Mouse (Mus musculus) adrenal gland (tissue): ENCODE measurements around the gene Zbtb38.

ENCODE experiments used
- intact Hi-C: fragments of 180-260 bp; cut with DNase I; formaldehyde crosslinking; loops from one replicate; pipeline ENCODE4 v1.15.1; 2025

Zbtb38 gene

DNA sequence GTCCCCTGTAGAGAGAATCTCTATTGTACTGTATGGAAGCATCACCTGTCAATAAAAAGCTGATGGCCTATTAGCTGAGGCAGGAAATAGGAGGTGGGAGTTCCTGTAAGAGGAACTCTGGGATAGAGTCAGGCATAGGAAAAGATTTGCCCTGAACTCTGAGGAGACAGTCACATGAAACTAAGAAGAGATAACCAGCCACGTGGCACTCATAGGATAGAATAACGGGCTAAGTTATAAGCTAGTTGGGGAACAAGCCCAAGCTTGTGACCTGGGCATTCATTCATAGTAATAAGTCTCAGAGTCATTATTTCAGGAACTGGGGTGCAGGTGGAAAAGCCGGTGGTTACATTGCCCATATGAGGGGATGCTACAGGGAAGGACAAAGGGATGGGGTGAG, 10.4 kb upstream of the Zbtb38 start:
- intact Hi-C loops: loop anchor here (5.0 kb wide), 1 partner anchor 54 kb away; no protein-coding TSS in a partner anchor

- intact Hi-C loops: loop anchor here (2.0 kb wide), 1 partner anchor 84 kb away; no protein-coding TSS in a partner anchor
Observed at GRCm38 (mm10) chr9:96758749-96759597, 6.3 kb upstream of the Zbtb38 start.

DNA sequence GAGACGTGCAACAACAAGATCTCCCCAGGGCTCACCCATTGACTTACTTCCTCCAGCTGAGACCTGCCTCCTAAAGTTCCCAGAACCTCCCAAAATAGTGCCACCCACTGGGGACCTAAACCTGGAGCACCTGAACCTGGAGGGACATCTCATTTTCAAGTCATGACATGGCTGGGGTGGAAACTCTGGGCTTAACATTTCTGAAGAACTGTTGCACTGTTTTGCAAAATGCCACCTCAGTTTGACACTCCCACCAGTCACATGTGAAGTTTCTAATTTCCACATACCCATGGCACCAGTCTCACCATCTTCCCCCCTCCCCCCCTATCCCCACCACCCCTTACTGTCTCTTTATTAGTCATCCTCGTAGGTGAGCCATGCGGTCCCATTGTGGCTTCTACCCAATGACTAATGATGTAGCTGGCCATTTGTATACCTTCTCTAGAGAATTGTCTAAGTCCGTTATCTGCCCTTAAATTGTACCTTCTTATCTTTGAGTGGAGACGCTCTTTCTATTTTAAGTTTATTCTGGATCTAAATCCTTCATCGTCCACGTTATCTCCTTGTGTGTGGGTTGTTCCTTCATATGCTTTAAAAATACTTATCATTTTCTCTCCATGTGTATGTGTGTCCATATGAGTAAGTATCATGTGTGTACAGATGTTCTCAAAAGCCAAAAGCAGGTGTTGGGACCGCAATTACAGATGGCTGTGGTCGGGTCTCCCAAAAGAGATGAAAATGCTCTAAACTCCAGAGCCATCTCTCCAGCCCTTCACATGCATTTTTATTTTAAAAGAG, 4.2 kb upstream of the Zbtb38 start:
- intact Hi-C loops: no loop called here

- intact Hi-C loops: no loop called here
Observed at GRCm38 (mm10) chr9:96755761-96756160, 3.1 kb upstream of the Zbtb38 start.

- intact Hi-C loops: loop anchor here (5.0 kb wide), 1 partner anchor 37 kb away; no protein-coding TSS in a partner anchor
Observed at GRCm38 (mm10) chr9:96754625-96754969, 2.0 kb upstream of the Zbtb38 start.

GRCm38 (mm10) chr9:96753921-96754624, 1.4 kb upstream of the Zbtb38 start:
- intact Hi-C loops: loop anchor here (5.0 kb wide), 1 partner anchor 37 kb away; no protein-coding TSS in a partner anchor

DNA sequence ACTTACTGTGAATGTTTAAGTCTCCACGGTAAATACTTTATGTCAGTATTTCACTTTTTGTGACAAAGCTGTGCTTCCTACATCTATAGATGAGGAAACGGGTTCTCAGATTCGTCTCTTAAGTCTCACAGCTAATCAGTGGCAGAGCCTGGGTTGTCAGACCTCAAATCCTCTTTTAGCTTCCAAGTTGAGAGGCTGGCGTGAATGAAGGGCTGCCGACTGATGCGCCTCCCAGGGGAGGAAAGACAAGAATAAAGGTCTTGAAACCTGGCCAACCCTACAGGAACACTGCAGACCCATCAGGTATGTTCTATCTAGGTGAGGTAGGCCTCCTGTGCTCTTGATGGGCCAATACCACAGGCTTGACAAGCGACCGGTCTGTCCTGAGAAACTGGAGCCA, 761 bp upstream of the Zbtb38 start:
- intact Hi-C loops: loop anchor here (5.0 kb wide), 1 partner anchor 36 kb away; no protein-coding TSS in a partner anchor

DNA sequence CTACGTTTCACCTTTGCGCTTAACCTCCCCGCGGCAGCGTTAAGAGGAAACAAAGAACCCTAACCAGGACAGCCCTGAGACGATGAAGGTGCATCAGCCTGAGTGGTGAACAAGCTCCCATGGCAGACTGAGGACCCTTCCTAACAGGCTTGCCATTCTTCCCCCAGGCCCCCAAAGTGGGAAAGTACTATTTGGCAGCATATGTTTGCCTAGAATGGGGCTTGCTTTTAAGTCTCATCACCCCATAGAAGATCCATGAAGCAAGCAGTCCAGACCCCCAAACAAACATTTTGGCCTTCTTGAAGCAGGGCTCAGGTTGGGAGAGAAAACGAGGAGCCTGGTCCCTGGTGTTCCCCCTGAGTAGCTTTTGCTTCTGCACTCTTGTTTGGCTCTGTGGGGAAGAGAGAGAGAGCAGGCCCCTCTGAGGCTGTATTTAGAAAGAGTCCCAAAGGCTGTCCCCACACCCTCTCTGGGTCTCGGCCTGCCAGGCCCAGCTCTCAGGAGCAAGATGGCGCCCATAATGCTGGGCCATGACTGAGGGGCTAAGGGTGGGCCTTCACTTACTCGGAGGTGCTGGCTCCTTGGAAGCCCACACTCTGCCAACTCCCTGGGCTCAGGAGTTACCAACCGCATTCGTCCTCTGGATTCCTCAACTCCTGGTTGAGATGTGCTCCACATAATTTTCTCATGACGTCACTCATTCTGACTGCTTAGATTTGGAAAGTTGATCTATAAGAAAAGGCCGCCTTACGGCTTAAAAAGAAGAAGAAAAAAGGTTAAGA, 619 bp downstream of the Zbtb38 start:
- intact Hi-C loops: loop anchor here (5.0 kb wide), 1 partner anchor 35 kb away; no protein-coding TSS in a partner anchor

DNA sequence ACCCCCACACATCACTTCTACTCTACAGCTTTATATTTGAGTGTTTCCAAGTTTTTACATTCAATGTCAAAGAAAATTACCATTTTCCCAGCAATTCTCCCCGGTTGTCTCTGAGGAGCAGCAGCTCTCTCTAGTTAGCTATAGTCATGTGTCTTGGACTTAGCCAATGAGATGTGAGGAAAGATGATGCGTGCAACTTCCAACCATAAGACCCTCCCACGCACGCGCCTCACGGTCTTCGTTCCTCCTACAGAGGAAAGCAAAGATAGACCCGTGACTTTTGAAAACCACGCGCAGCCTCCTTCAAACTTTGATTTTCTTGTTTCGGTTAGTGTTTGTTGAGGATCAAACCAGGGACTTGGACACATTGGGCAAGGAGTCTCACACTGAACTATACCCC, 2.0 kb downstream of the Zbtb38 start:
- intact Hi-C loops: loop anchor here (5.0 kb wide), 1 partner anchor 33 kb away; no protein-coding TSS in a partner anchor

- intact Hi-C loops: no loop called here
Observed at GRCm38 (mm10) chr9:96746527-96746926, 6.1 kb downstream of the Zbtb38 start.

- intact Hi-C loops: no loop called here
Observed at GRCm38 (mm10) chr9:96744909-96745308, 7.7 kb downstream of the Zbtb38 start.

GRCm38 (mm10) chr9:96741365-96742085, 11.1 kb downstream of the Zbtb38 start:
- intact Hi-C loops: no loop called here

DNA sequence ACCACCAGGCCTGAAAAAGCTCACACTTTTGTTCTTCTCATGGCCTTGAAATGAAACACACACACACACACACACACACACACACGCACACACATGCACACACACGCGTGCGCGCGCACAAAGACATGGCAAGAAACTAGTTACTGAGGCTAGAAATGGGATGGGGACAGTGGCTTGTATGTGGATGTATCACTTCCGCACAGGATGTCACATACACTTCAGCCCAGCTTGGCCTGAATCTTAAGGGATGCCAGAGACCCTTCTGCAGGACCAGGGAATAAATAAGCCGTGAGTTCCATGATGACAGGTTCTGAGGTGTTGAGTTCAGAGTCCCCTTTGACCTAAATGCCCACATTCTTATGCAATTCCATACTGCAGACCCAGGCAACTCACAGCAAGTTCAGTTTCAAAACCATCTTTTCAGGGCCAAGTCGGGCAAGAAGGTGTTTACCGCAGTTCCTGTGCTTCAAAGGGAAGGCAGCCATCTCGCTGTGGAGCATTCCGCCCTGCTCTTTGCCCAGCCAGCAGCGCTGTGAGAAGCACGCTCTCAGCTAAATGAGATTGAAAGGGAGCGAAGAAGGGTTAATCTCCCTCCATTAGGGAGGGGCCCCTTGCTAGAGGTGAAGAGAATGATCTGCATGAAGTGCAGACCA, 11.8 kb downstream of the Zbtb38 start:
- intact Hi-C loops: no loop called here

DNA sequence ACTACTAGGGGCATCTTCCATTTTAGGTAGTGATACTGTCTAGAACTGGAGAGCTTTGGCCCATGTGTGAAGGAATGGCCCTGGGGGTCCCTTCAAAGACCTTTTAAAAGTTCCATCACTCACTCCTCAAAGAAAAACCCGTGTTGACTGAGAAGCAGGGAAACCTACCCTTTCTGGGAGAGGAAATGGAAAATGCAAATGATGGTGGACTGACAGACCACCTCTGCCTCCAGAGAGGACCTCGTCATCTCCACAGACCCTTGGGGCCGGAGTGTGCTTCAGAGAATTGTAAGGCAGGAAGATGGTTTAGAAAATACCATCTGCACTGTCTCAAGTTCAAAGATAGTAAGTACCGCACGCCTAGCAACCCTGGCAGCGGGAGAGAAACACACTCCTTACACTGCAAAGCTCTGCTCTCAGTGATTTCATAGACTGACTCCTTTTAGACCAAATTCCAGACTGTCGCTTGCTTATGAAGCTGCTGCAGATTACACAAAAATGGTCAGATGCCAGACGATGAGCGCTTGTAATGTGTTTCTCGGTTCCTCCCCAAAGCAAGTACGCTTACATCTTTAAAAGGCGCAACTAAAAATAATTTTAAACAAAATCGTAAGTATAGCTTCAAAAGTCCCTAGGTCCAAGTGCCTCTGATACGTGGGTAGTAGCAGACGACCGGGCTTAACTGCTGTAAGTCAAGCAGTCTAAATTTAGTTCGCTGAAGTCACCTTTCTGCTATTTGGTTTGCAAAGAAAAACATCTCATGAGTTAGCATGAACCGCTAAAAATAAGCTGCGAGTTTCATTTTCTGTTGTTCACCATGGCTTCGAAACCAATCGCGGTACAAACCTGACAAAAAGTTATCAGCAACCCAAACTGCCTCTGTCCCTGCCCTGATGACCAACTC, 12.6 kb downstream of the Zbtb38 start:
- intact Hi-C loops: no loop called here

GRCm38 (mm10) chr9:96738563-96739355, 13.9 kb downstream of the Zbtb38 start:
- intact Hi-C loops: no loop called here

- intact Hi-C loops: no loop called here
Observed at GRCm38 (mm10) chr9:96735946-96736345, 16.7 kb downstream of the Zbtb38 start.

GRCm38 (mm10) chr9:96733425-96733717, 19.3 kb downstream of the Zbtb38 start:
- intact Hi-C loops: no loop called here
